Mouse (Mus musculus) layer of hippocampus, postnatal 14 days (tissue): ENCODE data around the gene Rnf215. TPM values are rescaled to one million over a fixed set of nuclear protein-coding genes. Genes with fewer than 3 reads are reported as not detected.
"Not testable (repeated sequence)": the region's sequence is repeated elsewhere in the genome, so short reads cannot be mapped to it uniquely, and the experiment has no call there.

Experiments
- DNase-seq, 2 experiments: peaks; one replicate each; pipeline ENCODE4 v3.0.0; 2021 to 2022; ENCODE audit warnings: low spot score in 2 of 2, mixed read lengths in 1 of 2
- total RNA-seq, 2 experiments: library from RNA; stranded (reverse); gene quantifications; 2 replicates each; pipeline ENCODE4 v1.2.3; 2021

The Rnf215 gene
- total RNA-seq, 2 experiments from 2014 or later = 34.4 to 38.2 TPM

- DNase-seq = no peak
These were observed 22.1 kb upstream of the Rnf215 start for GRCm38 (mm10) chr11:4112861-4113260.

- no peak for DNase-seq
These were observed 21.5 kb upstream of the Rnf215 start for GRCm38 (mm10) chr11:4113496-4113895.

- no peak for DNase-seq
These were observed 21.0 kb upstream of the Rnf215 start for GRCm38 (mm10) chr11:4113970-4114369.

GRCm38 (mm10) chr11:4114541-4114940 is 20.5 kb upstream of the Rnf215 start:
- not testable (repeated sequence) for DNase-seq

GRCm38 (mm10) chr11:4115407-4115806 is 19.6 kb upstream of the Rnf215 start:
- DNase-seq = no peak

GRCm38 (mm10) chr11:4116458-4117141 is 18.4 kb upstream of the Rnf215 start:
- no peak for DNase-seq

- no peak for DNase-seq
These were observed 17.5 kb upstream of the Rnf215 start for GRCm38 (mm10) chr11:4117372-4118071.

- DNase-seq = peak; percentile 61 to 73
These were observed 16.7 kb upstream of the Rnf215 start for GRCm38 (mm10) chr11:4118081-4118921.

GRCm38 (mm10) chr11:4119635-4120034 is 15.4 kb upstream of the Rnf215 start:
- no peak for DNase-seq

GRCm38 (mm10) chr11:4121691-4122090 is 13.3 kb upstream of the Rnf215 start:
- no peak for DNase-seq

GRCm38 (mm10) chr11:4122226-4122625 is 12.8 kb upstream of the Rnf215 start:
- no peak for DNase-seq

GRCm38 (mm10) chr11:4122742-4123579 is 12.0 kb upstream of the Rnf215 start, which contains the start of gene Sec14l2:
Gene Sec14l2 (minus strand): TSS chr11:4123415.
- no peak for DNase-seq

GRCm38 (mm10) chr11:4123922-4124321 is 11.1 kb upstream of the Rnf215 start:
- no peak for DNase-seq

- no peak for DNase-seq
These were observed 7.9 kb upstream of the Rnf215 start for GRCm38 (mm10) chr11:4127059-4127458.

GRCm38 (mm10) chr11:4128461-4128860 is 6.5 kb upstream of the Rnf215 start:
- DNase-seq = not testable (repeated sequence)

- DNase-seq = no peak
These were observed 1.6 kb upstream of the Rnf215 start for GRCm38 (mm10) chr11:4133450-4133849.

GRCm38 (mm10) chr11:4134400-4134799 is 602 bp upstream of the Rnf215 start:
- no peak for DNase-seq

GRCm38 (mm10) chr11:4138964-4139363 is 4.0 kb downstream of the Rnf215 start:
- DNase-seq = no peak

GRCm38 (mm10) chr11:4141505-4141904 is 6.5 kb downstream of the Rnf215 start:
- no peak for DNase-seq

GRCm38 (mm10) chr11:4142352-4142751 is 7.3 kb downstream of the Rnf215 start:
- no peak for DNase-seq
